Mouse (Mus musculus) ES-E14 (cell line): Measurements from ENCODE around the gene Slc35e3.

Experiments used
- CHD2 ChIP-seq: IDR thresholded peaks from 2 replicates; pipeline ENCODE4 v1.6.1; 2014; ENCODE audit warnings: mild to moderate bottlenecking, low read depth, low read length, inconsistent platforms
- HCFC1 ChIP-seq: IDR thresholded peaks from 2 replicates; pipeline ENCODE4 v1.6.1; 2012; ENCODE audit warnings: low read length, inconsistent platforms, borderline replicate concordance; ENCODE audit not compliant: insufficient read depth
- MAFK ChIP-seq: IDR thresholded peaks from 2 replicates; pipeline ENCODE4 v1.6.1; 2014; ENCODE audit warnings: mild to moderate bottlenecking, low read depth, low read length, inconsistent platforms; ENCODE audit not compliant: insufficient read depth
- ZC3H11A ChIP-seq: IDR thresholded peaks from 2 replicates; pipeline ENCODE4 v1.6.1; 2012; ENCODE audit warnings: low read depth, mild to moderate bottlenecking, inconsistent platforms, low read length, borderline replicate concordance
- ZNF384 ChIP-seq: IDR thresholded peaks from 2 replicates; pipeline ENCODE4 v1.6.1; 2012; ENCODE audit warnings: low read depth, low read length, inconsistent platforms

- TF ChIP-seq ZC3H11A (no peak), CHD2 (no peak), HCFC1 (no peak), ZNF384 (no peak), MAFK (no peak)
Measured at GRCm38 (mm10) chr10:117746297-117746883, at the start of gene Slc35e3.
